Mouse (Mus musculus) liver, postnatal 0 days (tissue): ENCODE results near the gene Rassf4.

Experiments
- CTCF ChIP-seq: sonication (generic); IDR thresholded peaks from 2 replicates; pipeline ENCODE4 v1.5.1; 2016; ENCODE audit warnings: antibody characterized with exemption, low read depth
- EP300 ChIP-seq: IDR thresholded peaks from 2 replicates; pipeline ENCODE4 v1.6.1; 2016; ENCODE audit warnings: antibody characterized with exemption, low read depth, mild to moderate bottlenecking

DNA sequence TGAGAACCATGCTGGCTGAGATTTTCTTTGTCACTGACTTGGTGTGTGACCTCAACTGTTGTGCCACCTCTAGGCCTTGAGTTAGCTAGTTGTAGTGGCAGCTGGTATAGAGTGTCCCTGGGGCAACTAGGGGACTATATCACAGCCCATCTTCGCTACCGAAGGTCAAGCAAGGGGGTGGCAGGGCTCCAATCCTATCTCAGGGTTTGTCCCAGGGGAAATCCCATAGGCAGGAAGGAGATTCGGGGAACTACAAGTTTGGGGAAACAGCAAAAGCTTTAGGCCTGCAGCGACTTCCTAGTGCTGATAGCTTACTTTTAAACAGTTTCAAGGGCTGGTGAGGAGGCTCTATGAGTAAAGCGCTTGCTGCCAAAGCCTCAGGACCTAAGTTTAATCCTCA lies 1.4 kb downstream of the Rassf4 start:
- no peak for TF ChIP-seq CTCF
- TF ChIP-seq EP300 = no peak
